Mouse (Mus musculus) myocyte (in vitro differentiated cells): ENCODE data around the gene Ddx54. TPM values are rescaled to one million over a fixed set of nuclear protein-coding genes. Genes with fewer than 3 reads are reported as not detected.
A peak's percentile ranks its signal among the peaks of the same experiment; 100 is the strongest.

Source experiments
- H3K27me3 ChIP-seq: one replicate; pipeline ENCODE4 v1.6.1; 2011; ENCODE audit not compliant: control insufficient read depth, insufficient read depth, insufficient read length
- H3K36me3 ChIP-seq: one replicate; pipeline ENCODE4 v1.6.1; 2011; ENCODE audit not compliant: control insufficient read depth, insufficient read depth
- H3K4me2 ChIP-seq: one replicate; pipeline ENCODE4 v1.6.1; 2011; ENCODE audit warnings: low read depth, control low read depth
- H3K4me3 ChIP-seq: one replicate; pipeline ENCODE4 v1.5.1; 2011; ENCODE audit warnings: mild to moderate bottlenecking, control low read depth, moderate library complexity
- H3K79me2 ChIP-seq: one replicate; pipeline ENCODE4 v1.6.1; 2011; ENCODE audit not compliant: control insufficient read depth, insufficient read depth
- H3ac ChIP-seq: one replicate; pipeline ENCODE4 v1.6.1; 2011; ENCODE audit not compliant: control insufficient read depth, insufficient read length
- CEBPB ChIP-seq: IDR thresholded peaks from 2 replicates; pipeline ENCODE4 v1.6.1; 2011; ENCODE audit warnings: mild to moderate bottlenecking, moderate library complexity; ENCODE audit not compliant: poor library complexity, insufficient read depth, severe bottlenecking
- E2F4 ChIP-seq: IDR thresholded peaks from one replicate; pipeline ENCODE4 v1.6.1; 2011; ENCODE audit warnings: mild to moderate bottlenecking, control low read depth, moderate library complexity; ENCODE audit not compliant: insufficient read depth
- MAX ChIP-seq: IDR thresholded peaks from one replicate; pipeline ENCODE4 v1.6.1; 2011; ENCODE audit warnings: low read depth, mild to moderate bottlenecking, control low read depth
- MYOD1 ChIP-seq, 3 experiments: IDR thresholded peaks; one replicate each; pipeline ENCODE4 v1.6.1; 2011; ENCODE audit warnings: control low read depth in 2 of 3, low read depth in 2 of 3, mild to moderate bottlenecking in 2 of 3, moderate library complexity in 1 of 3; ENCODE audit not compliant: insufficient read length in 2 of 3, control insufficient read depth in 1 of 3
- MYOG ChIP-seq, 3 experiments: IDR thresholded peaks; one replicate each; pipeline ENCODE4 v1.6.1; 2011; ENCODE audit warnings: control low read depth in 2 of 3, low read depth in 2 of 3, mild to moderate bottlenecking in 2 of 3; ENCODE audit not compliant: insufficient read length in 2 of 3, control insufficient read depth in 1 of 3, insufficient read depth in 1 of 3
- POLR2A ChIP-seq: IDR thresholded peaks from one replicate; pipeline ENCODE4 v1.6.1; 2011; ENCODE audit warnings: low read depth, mild to moderate bottlenecking, control low read depth, moderate library complexity; ENCODE audit not compliant: insufficient read length
- POLR2AphosphoS2 ChIP-seq: IDR thresholded peaks from one replicate; pipeline ENCODE4 v1.6.1; 2011; ENCODE audit warnings: low read depth, control low read depth; ENCODE audit not compliant: insufficient read length
- REST ChIP-seq: IDR thresholded peaks from one replicate; pipeline ENCODE4 v1.6.1; 2011; ENCODE audit warnings: mild to moderate bottlenecking, control low read depth, moderate library complexity; ENCODE audit not compliant: insufficient read depth, insufficient read length
- SRF ChIP-seq: IDR thresholded peaks from one replicate; pipeline ENCODE4 v1.6.1; 2011; ENCODE audit warnings: low read depth; ENCODE audit not compliant: control insufficient read depth, insufficient read length
- TCF12 ChIP-seq: IDR thresholded peaks from one replicate; pipeline ENCODE4 v1.6.1; 2011; ENCODE audit warnings: mild to moderate bottlenecking, control low read depth; ENCODE audit not compliant: poor library complexity, insufficient read depth, severe bottlenecking
- TCF3 ChIP-seq: IDR thresholded peaks from one replicate; pipeline ENCODE4 v1.6.1; 2011; ENCODE audit warnings: low read depth, control low read depth; ENCODE audit not compliant: insufficient read length
- USF1 ChIP-seq: IDR thresholded peaks from one replicate; pipeline ENCODE4 v1.6.1; 2011; ENCODE audit warnings: low read depth, mild to moderate bottlenecking, control low read depth, moderate library complexity
- polyA plus RNA-seq: library from polyadenylated mRNA; unstranded; fragments of >200 nt; fragmentation: generic; extraction: Trizol; gene quantifications from one replicate; pipeline ENCODE4 v1.2.1, GENCODE M21; 2012; ENCODE audit warnings: missing spikeins

Gene Ddx54
- polyA plus RNA-seq, 1 experiment, result 56.3 TPM

GRCm38 (mm10) chr5:120670132-120670531 lies 57.6 kb downstream of the Ddx54 start:
- no peak for TF ChIP-seq TCF3
- TF ChIP-seq POLR2A, result no peak
- TF ChIP-seq E2F4, result no peak
- TF ChIP-seq CEBPB, result no peak
- TF ChIP-seq TCF12, result no peak
- no peak for TF ChIP-seq SRF
- no peak for TF ChIP-seq USF1
- no peak for TF ChIP-seq REST
- TF ChIP-seq MAX, result no peak
- TF ChIP-seq MYOD1 (IDR thresholded peaks at IDR 0.05; ENCODE audit: control insufficient read depth in 1 of 3, insufficient read length in 2 of 3, low read depth in 2 of 3), result no peak
- no peak for TF ChIP-seq MYOG (IDR thresholded peaks at IDR 0.05; ENCODE audit: control insufficient read depth in 1 of 3, insufficient read depth in 1 of 3, insufficient read length in 2 of 3, low read depth in 2 of 3)
- no peak for TF ChIP-seq POLR2AphosphoS2
- peaks cover 19% of the 10 kb centered on the region for H3K27me3 ChIP-seq

GRCm38 (mm10) chr5:120671865-120672264 lies 59.3 kb downstream of the Ddx54 start:
- Histone ChIP-seq H3K79me2 (no peaks in the 10 kb centered on the region), H3K27me3 (peaks cover 14% of the 10 kb centered on the region), H3ac (no peak overlapping the region), H3K36me3 (no peaks in the 10 kb centered on the region), H3K4me2 (no peak overlapping the region), H3K4me3 (no peak overlapping the region)
- TF ChIP-seq TCF3 (no peak), REST (no peak), POLR2AphosphoS2 (no peak), MAX (no peak), POLR2A (no peak), MYOD1 (IDR thresholded peaks at IDR 0.05; ENCODE audit: control insufficient read depth in 1 of 3, insufficient read length in 2 of 3, low read depth in 2 of 3) (no peak), TCF12 (no peak), USF1 (no peak), E2F4 (no peak), SRF (no peak), CEBPB (no peak), MYOG (IDR thresholded peaks at IDR 0.05; ENCODE audit: control insufficient read depth in 1 of 3, insufficient read depth in 1 of 3, insufficient read length in 2 of 3, low read depth in 2 of 3) (no peak)

More at GRCm38 (mm10) chr5:120670132-120670531, 57.6 kb downstream of the Ddx54 start:
- Histone ChIP-seq H3ac (no peak overlapping the region), H3K4me3 (no peak overlapping the region), H3K79me2 (no peaks in the 10 kb centered on the region), H3K36me3 (no peaks in the 10 kb centered on the region), H3K4me2 (no peak overlapping the region)

- no peak overlapping the region for H3K4me3 ChIP-seq
- no peaks in the 10 kb centered on the region for H3K36me3 ChIP-seq
- no peak overlapping the region for H3ac ChIP-seq
- H3K4me2 ChIP-seq, result no peak overlapping the region
- TF ChIP-seq POLR2A (no peak), TCF12 (no peak), SRF (no peak), MYOG (IDR thresholded peaks at IDR 0.05; ENCODE audit: control insufficient read depth in 1 of 3, insufficient read depth in 1 of 3, insufficient read length in 2 of 3, low read depth in 2 of 3) (peak in 2 of 3 experiments; percentile 21 to 51), POLR2AphosphoS2 (no peak), MAX (no peak), MYOD1 (IDR thresholded peaks at IDR 0.05; ENCODE audit: control insufficient read depth in 1 of 3, insufficient read length in 2 of 3, low read depth in 2 of 3) (peak in 2 of 3 experiments; percentile 58 to 67)
- H3K79me2 ChIP-seq, result no peaks in the 10 kb centered on the region
- peaks cover 8% of the 10 kb centered on the region for H3K27me3 ChIP-seq
Measured at GRCm38 (mm10) chr5:120673626-120674025, 61.1 kb downstream of the Ddx54 start.

GRCm38 (mm10) chr5:120674229-120675145 lies 61.9 kb downstream of the Ddx54 start:
- Histone ChIP-seq H3K36me3 (no peaks in the 10 kb centered on the region), H3ac (no peak overlapping the region), H3K79me2 (no peaks in the 10 kb centered on the region), H3K4me3 (no peak overlapping the region), H3K4me2 (no peak overlapping the region), H3K27me3 (peaks cover 8% of the 10 kb centered on the region)
- TF ChIP-seq USF1 (no peak), CEBPB (no peak), MYOD1 (IDR thresholded peaks at IDR 0.05; ENCODE audit: control insufficient read depth in 1 of 3, insufficient read length in 2 of 3, low read depth in 2 of 3) (peak in 2 of 3 experiments; percentile 83 to 84), SRF (no peak), REST (no peak), E2F4 (no peak), POLR2A (no peak), TCF3 (no peak), MYOG (IDR thresholded peaks at IDR 0.05; ENCODE audit: control insufficient read depth in 1 of 3, insufficient read depth in 1 of 3, insufficient read length in 2 of 3, low read depth in 2 of 3) (peak in 1 of 3 experiments; percentile 3), MAX (no peak), TCF12 (no peak), POLR2AphosphoS2 (no peak)
